Mouse (Mus musculus) erythroblast, embryonic 14.5 days (primary cell): ENCODE results near the gene Tipin.

ENCODE experiments used
- GATA1 ChIP-seq: IDR thresholded peaks from 2 replicates; pipeline ENCODE4 v1.6.1; 2012; ENCODE audit warnings: low read length, inconsistent platforms, mixed read lengths
- TAL1 ChIP-seq: IDR thresholded peaks from 3 replicates; pipeline ENCODE4 v1.6.1; 2012; ENCODE audit warnings: low read length, inconsistent platforms, mixed read lengths

DNA sequence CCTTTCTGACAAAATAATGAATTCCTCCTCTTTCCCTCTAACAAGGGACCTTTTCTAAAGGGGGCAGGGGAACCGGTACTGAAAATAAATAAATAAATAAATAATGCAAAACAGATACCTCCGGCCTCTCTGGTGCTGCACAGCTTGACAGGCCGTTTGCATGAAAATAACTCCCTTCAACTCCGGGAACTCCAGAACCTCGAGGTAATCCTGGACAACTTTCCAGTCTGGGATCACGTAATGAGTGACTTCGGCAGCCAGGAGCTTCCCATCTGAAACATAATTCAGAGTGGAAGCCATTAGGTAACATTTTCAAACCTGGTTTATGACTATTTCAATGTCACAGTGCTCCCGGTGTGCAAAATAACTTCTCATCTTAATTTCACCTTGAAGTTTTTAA is 58.0 kb downstream of the Tipin start:
- TF ChIP-seq GATA1 (no peak), TAL1 (no peak)
